Mouse (Mus musculus): ENCODE measurements around the gene Mfsd13b.

Gene Mfsd13b

GRCm38 (mm10) chr7:121045671-121046453 is 63.6 kb downstream of the Mfsd13b start:
- DNase-seq, result no peak

- DNase-seq, result no peak
These were observed 65.3 kb downstream of the Mfsd13b start for GRCm38 (mm10) chr7:121047624-121048023.

- DNase-seq, result no peak
These were observed 70.8 kb downstream of the Mfsd13b start for GRCm38 (mm10) chr7:121053071-121053470.

GRCm38 (mm10) chr7:121059477-121060218 is 77.3 kb downstream of the Mfsd13b start:
- no peak for DNase-seq

GRCm38 (mm10) chr7:121064309-121064708 is 82.0 kb downstream of the Mfsd13b start:
- DNase-seq, result peak; percentile 32

Data from retina, postnatal 1 day (tissue).